ENCODE assay signal across 12 mouse cellular contexts in genomic region chr6:63964735-63965134, GRCm38 (mm10).
DNase-seq lines count a peak whose midpoint lies in the region; ATAC-seq lines count a peak whose summit lies in the region.
"Had no signal": no experiment of that assay in that cellular context is flagged by ENCODE, and none has a peak within 500 bp of the region (broad histone marks: within the 10 kb centered on the region; RNA-seq: fewer than 3 reads in every experiment).

No protein-coding gene starts in this region.

- H3K4me1 ChIP-seq in hindbrain, embryonic 12.5 days, result peaks cover 9% of the 10 kb centered on the region; the same call in 1 of the 2 replicates
- H3K4me1 ChIP-seq: heart, embryonic 13.5 days had no signal

- peak overlapping the region; percentile 40 for H3K27ac ChIP-seq in hindbrain, embryonic 12.5 days
- H3K27ac ChIP-seq: heart, embryonic 13.5 days; kidney, postnatal 0 days had no signal

- 45% methylated on average over 2 of the region's 2 CpGs for WGBS in hindbrain, embryonic 12.5 days

- H3K36me3 ChIP-seq in hindbrain, embryonic 12.5 days, result no peaks in the 10 kb centered on the region
- H3K36me3 ChIP-seq: heart, embryonic 13.5 days had no signal

- H3K9ac ChIP-seq in hindbrain, embryonic 12.5 days, result no peak overlapping the region
- H3K9ac ChIP-seq: heart, embryonic 13.5 days had no signal

- H3K27me3 ChIP-seq in hindbrain, embryonic 12.5 days, result no peaks in the 10 kb centered on the region
- H3K27me3 ChIP-seq: heart, embryonic 13.5 days had no signal

- peak; percentile 73 for ATAC-seq in hindbrain, embryonic 12.5 days (ENCODE audit: low FRiP score)

- intact Hi-C loops in heart, postnatal 25 days (cut with DNase I), result no loop called here

- DNase-seq in kidney, postnatal 10 days, result peak; percentile 10
- DNase-seq in kidney, adult 11 months, result no peak
- peak; percentile 5 for DNase-seq in right cerebral cortex, postnatal 14 days
- DNase-seq in right cerebral cortex, adult 2 months (ENCODE audit: low spot score in 2 of 2), result no peak
- DNase-seq in retina, postnatal 7 days (ENCODE audit: low read depth, low spot score), result peak; percentile 4
- DNase-seq in heart, postnatal 25 days (ENCODE audit: low spot score), result no peak
- DNase-seq in thymus, postnatal 14 days, result no peak
- DNase-seq: right cerebral cortex, postnatal 25 days; thymus, postnatal 4 days had no signal

- H3K4me2 ChIP-seq in hindbrain, embryonic 12.5 days (replicated peaks), result no peak overlapping the region
- H3K4me2 ChIP-seq: heart, embryonic 13.5 days had no signal

- H3K4me3 ChIP-seq in hindbrain, embryonic 12.5 days, result no peak overlapping the region
- H3K4me3 ChIP-seq: heart, embryonic 13.5 days had no signal

- H3K9me3 ChIP-seq in hindbrain, embryonic 12.5 days (replicated peaks), result no peaks in the 10 kb centered on the region
- H3K9me3 ChIP-seq: heart, embryonic 13.5 days had no signal

Comparison
In these comparisons a context has a peak if more than half of its experiments do, and no peak if none do; other contexts are left out.
1. DNase-seq: peak in kidney, postnatal 10 days (single experiment), right cerebral cortex, postnatal 14 days (single experiment) and retina, postnatal 7 days (single experiment); none in kidney, adult 11 months (single experiment), right cerebral cortex, adult 2 months (0 of 2), heart, postnatal 25 days (single experiment) and thymus, postnatal 14 days (single experiment).